Mouse (Mus musculus) lung, embryonic 15.5 days (tissue): ENCODE measurements around the gene Smpdl3b. TPM values are rescaled to one million over a fixed set of nuclear protein-coding genes. Genes with fewer than 3 reads are reported as not detected.
"Not testable (repeated sequence)": the region's sequence is repeated elsewhere in the genome, so short reads cannot be mapped to it uniquely, and the experiment has no call there.

Experiments used
- ATAC-seq: fragments of 200-750 bp; cut with Nextera tagmentation; 2 replicates; pipeline ENCODE4 v1.8.0; 2017; ENCODE audit warnings: moderate number of reproducible peaks, borderline replicate concordance; ENCODE audit not compliant: low FRiP score, low TSS enrichment; ENCODE audit errors: extremely low read depth
- H3K27ac ChIP-seq: fragments of 300-500 bp; sonication (generic); 2 replicates; pipeline ENCODE4 v1.5.1; 2015; ENCODE audit warnings: moderate library complexity, mild to moderate bottlenecking, inconsistent platforms
- H3K27me3 ChIP-seq: fragments of 300-500 bp; sonication (generic); 2 replicates; pipeline ENCODE4 v1.6.1; 2015; ENCODE audit warnings: inconsistent platforms
- H3K36me3 ChIP-seq: fragments of 300-500 bp; sonication (generic); 2 replicates; pipeline ENCODE4 v1.6.1; 2015; ENCODE audit warnings: inconsistent platforms
- H3K4me1 ChIP-seq: fragments of 300-500 bp; sonication (generic); 2 replicates; pipeline ENCODE4 v1.6.1; 2015; ENCODE audit warnings: inconsistent platforms
- H3K4me2 ChIP-seq: fragments of 300-500 bp; sonication (generic); 2 replicates; pipeline ENCODE4 v1.6.1; 2015; ENCODE audit warnings: inconsistent platforms, mild to moderate bottlenecking, moderate library complexity
- H3K4me3 ChIP-seq: fragments of 300-500 bp; sonication (generic); 2 replicates; pipeline ENCODE4 v1.5.1; 2015; ENCODE audit warnings: mild to moderate bottlenecking, inconsistent platforms
- H3K9ac ChIP-seq: fragments of 300-500 bp; sonication (generic); 2 replicates; pipeline ENCODE4 v1.6.1; 2015; ENCODE audit warnings: inconsistent platforms
- H3K9me3 ChIP-seq: fragments of 300-500 bp; sonication (generic); 2 replicates; pipeline ENCODE4 v1.6.1; 2016; ENCODE audit warnings: inconsistent platforms
- WGBS: fragments of 180-500 bp; shearing (Covaris S2); methylation state at CpG from one replicate; pipeline ENCODE4 v1.1.7; 2015; 5-methylcytosine and 5-hydroxymethylcytosine counted together
- polyA plus RNA-seq: library from polyadenylated mRNA; unstranded; fragments of >200 nt; fragmentation: Nextera tagmentation; extraction: Ambion mirVana; gene quantifications from 2 replicates; pipeline ENCODE4 v1.2.1, GENCODE M21; 2015

The Smpdl3b gene
- polyA plus RNA-seq, 1 experiment from 2014 or later: 6.4 TPM

DNA sequence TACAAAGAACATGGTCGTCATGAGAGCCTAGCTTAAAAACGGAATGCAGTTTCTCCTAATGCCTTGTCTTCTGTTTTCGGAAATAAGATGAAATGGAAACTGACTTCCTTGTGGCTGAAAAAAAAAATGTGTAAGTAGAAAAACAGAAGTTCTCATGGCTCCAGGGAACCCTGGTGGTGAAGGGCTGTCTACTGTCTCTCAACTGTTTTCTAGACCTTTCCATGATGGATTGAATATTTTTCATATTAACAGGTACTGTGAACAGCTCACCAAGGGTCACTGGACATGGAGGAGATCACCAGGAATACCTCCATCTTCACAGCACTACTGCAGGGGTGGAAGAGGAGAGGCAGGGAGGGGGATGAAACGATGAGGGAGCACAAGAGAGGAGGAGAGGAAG lies 41.0 kb upstream of the Smpdl3b start:
- Histone ChIP-seq H3K27ac (no peak overlapping the region), H3K9me3 (no peaks in the 10 kb centered on the region), H3K27me3 (peaks cover 19% of the 10 kb centered on the region), H3K9ac (no peak overlapping the region), H3K4me3 (no peak overlapping the region), H3K4me2 (no peak overlapping the region), H3K4me1 (peaks cover 5% of the 10 kb centered on the region), H3K36me3 (no peaks in the 10 kb centered on the region)
- WGBS: 63% methylated on average over 4 of the region's 4 CpGs
- no peak for ATAC-seq

DNA sequence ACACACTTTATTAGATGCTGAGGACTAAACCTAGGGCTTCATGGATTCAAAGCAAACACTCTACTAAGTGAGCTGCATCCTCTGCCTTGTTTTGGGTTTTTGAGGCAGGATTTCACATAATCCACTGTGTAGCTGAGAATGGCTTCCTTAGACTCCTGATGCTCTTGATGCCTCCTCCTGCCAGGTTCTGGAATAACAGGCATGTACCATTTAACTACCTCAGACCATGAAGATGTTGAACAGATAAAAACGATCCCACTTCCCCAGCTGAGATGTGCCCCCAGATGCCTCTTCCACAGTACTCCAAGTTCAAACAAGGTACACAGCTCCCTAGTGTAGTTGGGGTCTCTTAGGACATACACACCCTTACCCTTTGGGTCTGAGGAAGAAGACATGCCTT lies 40.4 kb upstream of the Smpdl3b start:
- 60% methylated on average over 1 of the region's 1 CpGs for WGBS
- Histone ChIP-seq H3K9me3 (no peaks in the 10 kb centered on the region), H3K9ac (no peak overlapping the region), H3K4me2 (no peak overlapping the region), H3K36me3 (no peaks in the 10 kb centered on the region), H3K4me1 (peaks cover 5% of the 10 kb centered on the region), H3K4me3 (no peak overlapping the region), H3K27me3 (peaks cover 19% of the 10 kb centered on the region), H3K27ac (no peak overlapping the region)
- no peak for ATAC-seq

DNA sequence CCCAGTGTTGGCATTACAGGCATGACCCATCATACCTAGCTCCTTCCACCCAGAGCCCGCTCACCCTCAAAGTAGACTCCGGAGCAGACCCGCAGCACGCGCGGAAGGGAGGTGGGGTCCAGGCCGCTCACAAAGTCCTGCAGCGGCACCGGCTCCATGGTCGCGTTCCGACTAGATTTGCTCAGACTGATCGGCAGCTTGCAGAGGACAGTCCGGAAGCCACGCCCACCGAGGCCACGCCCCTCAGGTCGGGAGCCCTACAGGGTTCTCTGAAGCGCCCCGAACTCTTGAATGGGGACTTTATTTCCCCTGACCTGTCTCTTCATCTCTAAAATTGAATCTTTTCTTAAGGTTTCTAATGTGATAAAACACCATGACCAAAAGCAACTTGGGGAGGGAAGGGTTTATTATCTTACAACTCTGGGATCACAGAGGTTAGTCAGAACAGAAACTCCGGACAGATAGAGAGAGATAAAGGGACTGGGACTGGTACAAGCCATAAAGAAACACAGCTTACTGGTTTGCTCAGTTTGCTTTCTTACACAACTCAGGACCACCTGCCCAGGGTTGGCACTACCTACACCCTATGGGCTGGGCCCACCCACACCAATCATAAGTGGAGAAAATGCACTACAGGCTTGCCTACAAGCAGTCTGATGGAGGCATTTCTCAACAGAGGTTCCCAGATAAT lies 39.3 kb upstream of the Smpdl3b start, which contains the start of gene Themis2:
TSS of gene Themis2 (minus strand) at position 192 of the 691 bp plus-strand sequence.
- Histone ChIP-seq H3K4me3 (peak within 1 kb of the TSS; percentile 37), H3K4me1 (peaks cover 5% of the 10 kb centered on the region), H3K9me3 (no peaks in the 10 kb centered on the region), H3K36me3 (no peaks in the 10 kb centered on the region), H3K9ac (no peak within 1 kb of the TSS), H3K27ac (no peak within 1 kb of the TSS), H3K27me3 (peaks cover 19% of the 10 kb centered on the region), H3K4me2 (peak within 1 kb of the TSS; percentile 67)
- WGBS: under 1% methylated on average over 21 of the region's 21 CpGs
- 0 out of 2 replicates have a peak, but pooled peaks have one; percentile 59 for ATAC-seq

DNA sequence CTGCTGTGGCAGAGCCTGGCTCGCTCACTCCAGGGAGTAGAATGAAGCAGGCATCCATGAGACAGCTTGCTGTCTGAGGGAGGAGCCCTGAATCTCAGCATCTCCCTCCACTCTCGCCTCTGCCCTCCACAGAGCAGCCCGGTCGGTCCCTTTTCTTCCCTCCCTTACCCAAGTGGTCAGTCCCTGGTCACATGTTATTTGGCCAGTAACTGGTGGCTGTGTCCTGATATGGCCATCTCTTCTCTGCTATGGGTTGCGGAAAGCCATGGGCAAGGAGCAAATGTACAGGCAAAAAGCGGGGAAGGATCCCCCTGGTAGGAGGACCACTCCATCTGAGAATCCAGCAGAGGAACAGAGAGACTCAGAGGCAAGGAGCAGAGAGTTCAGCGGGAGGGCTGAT lies 38.1 kb upstream of the Smpdl3b start:
- Histone ChIP-seq H3K9me3 (no peaks in the 10 kb centered on the region), H3K36me3 (no peaks in the 10 kb centered on the region), H3K27ac (no peak overlapping the region), H3K4me3 (no peak overlapping the region), H3K4me1 (peaks cover 5% of the 10 kb centered on the region), H3K4me2 (no peak overlapping the region), H3K27me3 (peaks cover 19% of the 10 kb centered on the region), H3K9ac (no peak overlapping the region)
- ATAC-seq: no peak
- 59% methylated on average over 7 of the region's 7 CpGs for WGBS

DNA sequence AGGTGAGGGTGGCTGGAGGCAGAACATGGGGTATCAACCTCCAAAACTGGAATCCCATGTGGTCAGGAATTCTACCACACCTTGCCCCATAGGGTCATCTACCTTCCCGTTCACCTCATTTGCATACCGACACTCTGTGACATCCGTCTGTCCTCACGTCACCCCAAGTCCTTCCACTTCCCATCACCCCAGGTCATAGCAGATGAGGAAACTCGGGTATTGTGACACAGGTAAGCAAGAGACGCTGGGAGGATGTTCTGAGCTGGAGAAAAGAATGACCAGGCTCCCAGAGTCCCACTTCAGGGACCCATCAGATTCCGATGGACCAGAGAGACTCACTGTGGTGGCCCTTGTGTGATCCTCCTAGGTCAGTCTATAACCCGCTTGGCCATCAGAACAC lies 37.7 kb upstream of the Smpdl3b start:
- Histone ChIP-seq H3K27ac (no peak overlapping the region), H3K9ac (no peak overlapping the region), H3K4me1 (peaks cover 5% of the 10 kb centered on the region), H3K4me3 (no peak overlapping the region), H3K9me3 (no peaks in the 10 kb centered on the region), H3K4me2 (no peak overlapping the region), H3K36me3 (no peaks in the 10 kb centered on the region), H3K27me3 (peaks cover 19% of the 10 kb centered on the region)
- WGBS: 65% methylated on average over 8 of the region's 8 CpGs
- no peak for ATAC-seq

DNA sequence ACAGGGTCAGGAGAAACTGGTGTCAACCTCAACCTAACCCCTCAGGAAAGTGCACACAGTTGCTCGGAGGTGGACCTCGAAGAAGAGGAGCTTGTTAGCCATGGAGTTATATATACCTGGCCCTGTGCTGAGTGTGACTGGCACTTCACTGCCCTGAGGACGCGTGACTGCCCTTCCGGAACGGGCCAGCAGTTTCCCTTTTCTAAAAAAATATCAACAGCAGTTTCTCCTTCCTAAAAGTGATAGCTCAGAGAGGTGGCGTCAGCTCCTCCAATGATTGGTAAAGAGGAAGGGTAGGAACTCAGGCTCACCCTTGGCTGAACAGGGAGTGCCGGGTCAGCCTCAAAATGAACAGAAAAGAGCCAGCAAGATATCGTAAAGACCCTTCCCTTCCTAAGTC lies 37.0 kb upstream of the Smpdl3b start:
- no peaks in the 10 kb centered on the region for H3K9me3 ChIP-seq
- no peak overlapping the region for H3K9ac ChIP-seq
- H3K4me2 ChIP-seq: no peak overlapping the region
- no peaks in the 10 kb centered on the region for H3K36me3 ChIP-seq
- 45% methylated on average over 9 of the region's 9 CpGs for WGBS
- no peak overlapping the region for H3K27ac ChIP-seq
- H3K4me3 ChIP-seq: no peak overlapping the region
- H3K4me1 ChIP-seq: peaks cover 5% of the 10 kb centered on the region
- ATAC-seq: no peak; the same call in 1 of the 2 replicates
- peaks cover 19% of the 10 kb centered on the region for H3K27me3 ChIP-seq

DNA sequence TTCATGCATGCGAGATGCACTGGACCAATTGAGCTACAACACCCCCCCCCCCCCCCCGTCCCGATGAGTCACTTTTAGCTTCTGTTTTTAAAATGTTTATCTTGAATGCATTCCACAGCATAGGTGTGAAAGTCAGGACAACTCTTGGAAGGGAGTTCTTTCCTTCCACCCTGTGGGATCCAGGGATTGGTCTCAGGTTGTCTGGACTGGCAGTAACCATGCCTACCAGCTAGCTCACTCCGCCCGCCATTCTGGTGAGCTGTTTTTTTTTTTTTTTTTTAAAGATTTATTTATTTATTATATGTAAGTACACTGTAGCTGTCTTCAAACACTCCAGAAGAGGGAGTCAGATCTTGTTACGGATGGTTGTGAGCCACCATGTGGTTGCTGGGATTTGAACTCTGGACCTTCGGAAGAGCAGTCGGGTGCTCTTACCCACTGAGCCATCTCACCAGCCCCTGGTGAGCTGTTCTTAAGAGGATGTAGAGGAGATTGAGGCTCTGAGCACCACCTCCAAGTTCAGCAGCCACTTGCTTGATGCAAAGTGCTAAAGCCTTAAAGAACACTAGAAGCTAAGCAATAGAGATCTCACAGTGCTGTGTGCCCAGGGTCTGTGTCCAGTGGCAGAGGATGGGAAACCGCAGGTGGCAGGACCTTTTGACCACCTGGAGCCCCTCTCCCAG lies 36.4 kb upstream of the Smpdl3b start:
- H3K9me3 ChIP-seq, H3K4me3 ChIP-seq, H3K4me1 ChIP-seq, H3K9ac ChIP-seq, H3K4me2 ChIP-seq, ATAC-seq, H3K27ac ChIP-seq, H3K36me3 ChIP-seq: not testable (repeated sequence)
- 87% methylated on average over 8 of the region's 9 CpGs for WGBS
- peaks cover 19% of the 10 kb centered on the region for H3K27me3 ChIP-seq

DNA sequence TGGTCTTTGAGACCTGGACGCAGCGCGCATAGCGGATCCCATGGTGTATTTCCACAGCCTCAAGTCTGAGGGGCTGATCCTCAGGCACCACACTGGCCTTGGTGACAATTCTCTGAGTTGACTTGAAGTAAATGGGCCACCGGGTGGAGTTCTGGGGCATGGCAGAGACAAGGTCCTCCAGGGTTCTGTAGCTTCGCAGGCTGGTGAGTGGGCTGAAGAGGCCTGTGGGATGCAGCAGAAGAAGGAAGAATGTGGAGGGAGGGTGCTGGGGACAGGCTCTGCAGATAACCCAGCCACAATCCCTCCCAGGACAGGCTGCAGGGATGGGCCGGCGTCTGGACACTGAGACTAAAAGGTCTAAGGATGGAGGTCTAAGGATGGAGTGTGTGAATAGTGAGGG lies 32.7 kb upstream of the Smpdl3b start:
- no peak for ATAC-seq
- no peak overlapping the region for H3K27ac ChIP-seq
- WGBS: 80% methylated on average over 8 of the region's 8 CpGs

DNA sequence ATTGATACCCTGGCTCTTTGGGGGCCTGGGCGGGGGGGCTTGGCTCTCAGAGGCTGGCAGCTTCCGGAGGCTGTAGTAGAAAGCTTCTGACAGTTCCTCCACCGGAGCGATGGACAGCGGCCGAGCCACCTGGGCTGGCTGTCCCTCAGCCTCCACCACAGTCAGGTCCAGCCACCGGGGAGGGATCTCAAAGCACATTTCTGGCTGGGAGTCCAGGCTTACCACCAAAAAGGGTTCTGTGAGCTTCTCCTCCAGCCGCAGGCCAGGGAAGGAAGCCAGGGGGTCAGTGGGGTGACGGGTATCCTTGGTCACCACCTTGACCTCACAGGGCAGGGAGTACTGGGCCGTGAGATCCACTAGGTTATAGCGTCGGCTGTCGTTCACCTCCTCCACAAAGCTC lies 28.2 kb upstream of the Smpdl3b start:
- H3K36me3 ChIP-seq: no peaks in the 10 kb centered on the region
- no peak for ATAC-seq
- no peaks in the 10 kb centered on the region for H3K4me1 ChIP-seq
- H3K9ac ChIP-seq: no peak overlapping the region
- WGBS: 90% methylated on average over 13 of the region's 13 CpGs
- H3K4me2 ChIP-seq: no peak overlapping the region
- H3K27ac ChIP-seq: no peak overlapping the region
- no peak overlapping the region for H3K4me3 ChIP-seq
- H3K27me3 ChIP-seq: no peaks in the 10 kb centered on the region
- H3K9me3 ChIP-seq: no peaks in the 10 kb centered on the region

More for the DNA sequence above, 32.7 kb upstream of the Smpdl3b start:
- Histone ChIP-seq H3K27me3 (peaks cover 3% of the 10 kb centered on the region), H3K4me2 (no peak overlapping the region), H3K9me3 (no peaks in the 10 kb centered on the region), H3K4me3 (no peak overlapping the region), H3K9ac (no peak overlapping the region), H3K4me1 (no peaks in the 10 kb centered on the region), H3K36me3 (no peaks in the 10 kb centered on the region)

DNA sequence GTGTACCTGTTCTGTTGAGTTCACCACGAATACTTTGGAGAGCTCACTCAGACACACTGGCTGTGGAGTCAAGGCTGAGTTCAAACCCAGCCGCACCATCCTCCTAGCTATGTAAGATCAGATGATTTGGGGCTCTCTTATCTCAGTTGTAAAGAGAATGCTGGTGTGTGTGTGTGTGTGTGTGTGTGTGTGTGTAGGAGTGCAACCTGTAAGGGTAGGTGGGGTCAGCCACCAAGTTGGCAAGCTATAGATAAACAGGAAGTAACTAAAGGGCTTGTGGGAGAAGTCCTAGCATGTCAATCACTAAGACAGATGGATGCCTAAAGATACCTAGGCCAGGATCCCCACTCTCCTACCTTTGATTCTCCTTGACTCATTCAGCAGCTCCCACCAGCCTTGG lies 26.7 kb upstream of the Smpdl3b start:
- Histone ChIP-seq H3K4me1 (no peaks in the 10 kb centered on the region), H3K9ac (no peak overlapping the region), H3K4me2 (no peak overlapping the region), H3K27ac (no peak overlapping the region), H3K4me3 (no peak overlapping the region), H3K27me3 (no peaks in the 10 kb centered on the region), H3K9me3 (no peaks in the 10 kb centered on the region), H3K36me3 (peaks cover 9% of the 10 kb centered on the region)
- ATAC-seq: no peak
- WGBS: 87% methylated on average over 2 of the region's 2 CpGs

DNA sequence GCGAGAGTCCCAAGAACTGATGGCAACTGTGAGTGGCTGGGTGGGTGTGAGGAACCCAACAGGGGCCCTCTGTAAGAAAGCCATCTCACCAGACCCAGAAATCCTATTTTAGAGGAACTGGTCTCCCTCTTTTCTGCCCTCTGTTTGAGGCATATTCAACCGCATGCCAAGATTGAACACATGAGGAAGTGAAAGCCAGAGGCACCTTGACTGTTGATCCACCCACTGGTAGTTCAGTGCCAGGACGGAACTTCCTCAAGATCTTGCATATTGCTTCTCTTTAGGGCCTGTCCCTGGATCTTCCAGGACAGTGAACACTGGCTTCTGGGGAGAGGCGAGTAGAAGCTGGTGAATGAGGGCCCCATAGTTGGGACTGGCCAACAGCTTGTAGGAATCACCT lies 23.2 kb upstream of the Smpdl3b start:
- H3K4me2 ChIP-seq: no peak overlapping the region
- 83% methylated on average over 4 of the region's 4 CpGs for WGBS
- no peaks in the 10 kb centered on the region for H3K4me1 ChIP-seq
- H3K27ac ChIP-seq: no peak overlapping the region
- H3K36me3 ChIP-seq: peaks cover 42% of the 10 kb centered on the region
- no peaks in the 10 kb centered on the region for H3K27me3 ChIP-seq
- no peak overlapping the region for H3K9ac ChIP-seq
- H3K9me3 ChIP-seq: no peaks in the 10 kb centered on the region
- no peak for ATAC-seq
- no peak overlapping the region for H3K4me3 ChIP-seq

DNA sequence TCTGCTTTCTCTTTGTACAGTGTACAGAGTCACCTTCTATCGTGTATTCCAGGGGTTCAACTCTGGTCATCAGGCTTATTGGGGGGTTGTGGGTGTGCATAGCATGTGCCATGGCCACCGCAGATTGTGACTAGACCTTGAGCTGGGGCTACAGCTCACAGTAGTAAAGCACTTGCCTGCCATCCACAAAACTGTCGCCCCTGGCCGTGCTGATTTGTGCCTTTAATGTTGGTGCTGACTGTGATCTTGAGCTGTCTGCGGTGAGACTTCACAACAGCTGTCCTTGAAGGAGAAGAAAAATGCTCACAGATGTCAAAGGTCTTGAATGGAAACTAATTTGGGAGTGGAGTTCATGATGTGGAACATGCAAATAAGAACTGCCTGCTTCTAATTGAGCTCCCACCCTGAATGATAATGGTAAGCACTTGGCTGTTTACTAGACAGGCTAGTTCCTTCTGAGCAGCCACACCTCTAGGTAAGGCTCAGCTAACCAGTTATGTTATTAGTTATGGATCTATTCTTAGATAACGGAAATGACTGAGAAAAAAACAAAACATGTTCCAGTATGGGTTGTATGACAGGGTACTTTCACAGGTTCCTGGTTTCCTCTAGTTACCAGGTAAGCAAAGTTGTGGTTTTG lies 21.6 kb upstream of the Smpdl3b start:
- Histone ChIP-seq H3K4me3 (no peak overlapping the region), H3K27ac (no peak overlapping the region), H3K36me3 (peaks cover 57% of the 10 kb centered on the region), H3K9me3 (no peaks in the 10 kb centered on the region), H3K4me1 (no peaks in the 10 kb centered on the region), H3K27me3 (no peaks in the 10 kb centered on the region), H3K4me2 (no peak overlapping the region), H3K9ac (no peak overlapping the region)
- no peak for ATAC-seq
- WGBS: 89% methylated on average over 6 of the region's 6 CpGs
